Mouse (Mus musculus) G1E (cell line): Measurements from ENCODE around the gene Haus7.

ENCODE experiments used
- CTCF ChIP-seq: IDR thresholded peaks from 2 replicates; pipeline ENCODE4 v1.5.1; 2012; ENCODE audit warnings: low read depth, low read length, inconsistent platforms, mixed read lengths
- GATA1 ChIP-seq: IDR thresholded peaks from 2 replicates; pipeline ENCODE4 v1.6.1; 2012; ENCODE audit warnings: borderline replicate concordance, low read length, inconsistent platforms, mixed read lengths
- TAL1 ChIP-seq: conservative IDR thresholded peaks from 2 replicates; pipeline ENCODE4 v1.6.1; 2012; ENCODE audit warnings: low read depth, low read length, inconsistent platforms, mixed read lengths

- TF ChIP-seq CTCF (no peak), GATA1 (no peak), TAL1 (no peak)
Measured at GRCm38 (mm10) chrX:73496746-73497145, 37.9 kb upstream of the Haus7 start.
